9 mouse cellular contexts compared by ENCODE assay signal in genomic region chr15:98805324-98806040, GRCm38 (mm10). TPM values are rescaled to one million over a fixed set of nuclear protein-coding genes. Genes with fewer than 3 reads are reported as not detected.
DNase-seq lines count a peak whose midpoint lies in the region; ATAC-seq and TF ChIP-seq lines count a peak whose summit lies in the region.
"Had no signal": no experiment of that assay in that cellular context is flagged by ENCODE, and none has a peak within 500 bp of the region (broad histone marks: within the 10 kb centered on the region; RNA-seq: fewer than 3 reads in every experiment).

No protein-coding gene starts in this region.

- 3% methylated on average over 63 of the region's 64 CpGs for WGBS in cerebellum, adult 2 months
- 0% methylated on average over 62 of the region's 64 CpGs for WGBS in hindbrain, embryonic 11.5 days

- no peak for TF ChIP-seq POLR2A in cerebellum, adult 2 months (IDR thresholded peaks at IDR 0.05; ENCODE audit: borderline replicate concordance, insufficient read depth, low read length)

- peaks cover 0 to 14% of the 10 kb centered on the region in 2 experiments; a peak in 2 of 4 replicates for H3K4me1 ChIP-seq in ES-E14 (ENCODE audit: control insufficient read depth in 2 of 2, insufficient read depth in 2 of 2, low read length in 2 of 2, poor library complexity in 1 of 2)
- H3K4me1 ChIP-seq in cerebellum, adult 2 months (ENCODE audit: control insufficient read depth, insufficient read depth, low read length) = peaks cover 6% of the 10 kb centered on the region; the same call in 1 of the 2 replicates
- peaks cover 19% of the 10 kb centered on the region for H3K4me1 ChIP-seq in hindbrain, embryonic 11.5 days (replicated peaks; ENCODE audit: control insufficient read depth, insufficient read depth, low read length)

- TF ChIP-seq CTCF in cerebellum, adult 2 months (IDR thresholded peaks at IDR 0.05; ENCODE audit: borderline replicate concordance, insufficient read depth, low read depth, low read length) = peak; percentile 45; the same call in 1 of the 2 replicates

- peaks cover 3% of the 10 kb centered on the region; the same call in 1 of the 2 replicates for H3K27me3 ChIP-seq in cerebellum, adult 2 months (ENCODE audit: control insufficient read depth, insufficient read depth, low read length)
- peaks cover 96% of the 10 kb centered on the region for H3K27me3 ChIP-seq in hindbrain, embryonic 11.5 days (ENCODE audit: control insufficient read depth, insufficient read depth, low read length)

- H3K9me3 ChIP-seq in ES-E14 (ENCODE audit: control insufficient read depth, insufficient read depth, low read depth, low read length) = no peaks in the 10 kb centered on the region
- no peaks in the 10 kb centered on the region for H3K9me3 ChIP-seq in hindbrain, embryonic 11.5 days (ENCODE audit: control insufficient read depth, low read length)

- in situ Hi-C loops in ES-E14 (cut with MboI; ENCODE audit: low sequenced_read_pairs in 2 of 2, unreplicated experiment in 2 of 2) = no loop called here

- no peak for DNase-seq in ES-E14 (ENCODE audit: low read depth, low spot score)
- DNase-seq in cerebellum, adult 2 months = peak; percentile 65 to 72
- peak; percentile 87 for DNase-seq in hindbrain, embryonic 11.5 days (ENCODE audit: low spot score)
- DNase-seq in layer of hippocampus, postnatal 14 days (ENCODE audit: low spot score in 2 of 2) = peak; percentile 76 to 77
- peak; percentile 90 for DNase-seq in lung, postnatal 10 days
- peak; percentile 73 for DNase-seq in ovary, postnatal 36 days (ENCODE audit: low spot score)
- peak; percentile 48 for DNase-seq in yolk sac, embryonic 10.5 days (ENCODE audit: low spot score)

- ATAC-seq in frontal cortex, adult (ENCODE audit: low TSS enrichment) = peak; percentile 26; the same call in 1 of the 2 replicates
- ATAC-seq in hindbrain, embryonic 11.5 days (ENCODE audit: low FRiP score) = peak; percentile 58; the same call in 1 of the 2 replicates

- H3K27ac ChIP-seq in ES-E14 (ENCODE audit: insufficient read depth, low read depth, low read length, poor library complexity, severe bottlenecking) = no peak overlapping the region
- no peak overlapping the region for H3K27ac ChIP-seq in cerebellum, adult 2 months (ENCODE audit: insufficient read depth, low read length)
- no peak overlapping the region for H3K27ac ChIP-seq in hindbrain, embryonic 11.5 days (ENCODE audit: low read depth, low read length)

- H3K4me3 ChIP-seq in ES-E14 (ENCODE audit: insufficient read depth in 1 of 2, low read depth in 1 of 2, low read length in 2 of 2, poor library complexity in 1 of 2, severe bottlenecking in 1 of 2) = peak overlapping the region; percentile 45 to 47
- peak overlapping the region; percentile 46 for H3K4me3 ChIP-seq in cerebellum, adult 2 months (replicated peaks; ENCODE audit: insufficient read depth, low read depth, low read length)
- peak overlapping the region; percentile 33 for H3K4me3 ChIP-seq in hindbrain, embryonic 11.5 days (ENCODE audit: low read depth, low read length)

- H3K36me3 ChIP-seq in ES-E14 (ENCODE audit: control insufficient read depth, insufficient read depth, low read length, poor library complexity, severe bottlenecking) = no peaks in the 10 kb centered on the region
- H3K36me3 ChIP-seq in hindbrain, embryonic 11.5 days (ENCODE audit: control insufficient read depth, insufficient read depth, low read length) = no peaks in the 10 kb centered on the region

- peak overlapping the region; percentile 37 for H3K9ac ChIP-seq in ES-E14 (ENCODE audit: insufficient read depth, low read depth, low read length, poor library complexity, severe bottlenecking)
- H3K9ac ChIP-seq in hindbrain, embryonic 11.5 days (ENCODE audit: low read depth, low read length) = peak overlapping the region; percentile 44; the same call in 1 of the 2 replicates

- H3K4me2 ChIP-seq in hindbrain, embryonic 11.5 days (replicated peaks; ENCODE audit: low read depth, low read length) = peak overlapping the region; percentile 64

TF ChIP-seq in ES-E14, 5 proteins besides CTCF, POLR2A, EP300 and RAD21:
- TF ChIP-seq MAFK (IDR thresholded peaks at IDR 0.05; ENCODE audit: insufficient read depth, low read depth, low read length) (no peak), CHD2 (IDR thresholded peaks at IDR 0.05; ENCODE audit: low read depth, low read length) (no peak), ZNF384 (IDR thresholded peaks at IDR 0.05; ENCODE audit: low read depth, low read length) (no peak), HCFC1 (IDR thresholded peaks at IDR 0.05; ENCODE audit: borderline replicate concordance, insufficient read depth, low read length) (no peak), ZC3H11A (IDR thresholded peaks at IDR 0.05; ENCODE audit: borderline replicate concordance, low read depth, low read length) (no peak)

RNA-seq across cellular contexts. Expression of gene Ddn, which starts 3.8 kb away (rescaled TPM):
- total RNA-seq in ES-E14 (2012; rRNA removed) = 0.11 and 0.22 TPM in 2 replicates
- polyA plus RNA-seq in cerebellum, adult 2 months (2012; rRNA removed) = 1.0 and 1.3 TPM in 2 replicates
- 0.35 and 0.60 TPM in 2 replicates for polyA plus RNA-seq in hindbrain, embryonic 11.5 days (2014; fragmentation: Nextera tagmentation; extraction: Ambion mirVana)
- total RNA-seq in layer of hippocampus, postnatal 14 days (2021) = 100 to 1,000 TPM; 747 to 793 TPM

RNA-seq across cellular contexts. Expression of gene Wnt1, which starts 15.8 kb away (rescaled TPM):
- not detected in 2 replicates for total RNA-seq in ES-E14 (2012; rRNA removed)
- polyA plus RNA-seq in cerebellum, adult 2 months (2012; rRNA removed) = not detected in 2 replicates
- 8.0 and 9.5 TPM in 2 replicates for polyA plus RNA-seq in hindbrain, embryonic 11.5 days (2014; fragmentation: Nextera tagmentation; extraction: Ambion mirVana)
- total RNA-seq in layer of hippocampus, postnatal 14 days (2021) = not detected
- total RNA-seq: adrenal gland, postnatal 4 days had no signal

RNA-seq across cellular contexts. Expression of gene Prkag1, which starts 25.8 kb away (rescaled TPM):
- 36.6 and 54.7 TPM in 2 replicates for total RNA-seq in ES-E14 (2012; rRNA removed)
- 90.3 and 93.6 TPM in 2 replicates for polyA plus RNA-seq in cerebellum, adult 2 months (2012; rRNA removed)
- 65.9 and 70.6 TPM in 2 replicates for polyA plus RNA-seq in hindbrain, embryonic 11.5 days (2014; fragmentation: Nextera tagmentation; extraction: Ambion mirVana)
- 10 to 100 TPM; 44.5 to 46.2 TPM for total RNA-seq in layer of hippocampus, postnatal 14 days (2021)

RNA-seq across cellular contexts. Expression of gene Wnt10b, which starts 27.5 kb away (rescaled TPM):
- total RNA-seq in ES-E14 (2012; rRNA removed) = 1.1 and 1.3 TPM in 2 replicates
- polyA plus RNA-seq in cerebellum, adult 2 months (2012; rRNA removed) = 0.15 and 0.22 TPM in 2 replicates
- 0.54 and 0.57 TPM in 2 replicates for polyA plus RNA-seq in hindbrain, embryonic 11.5 days (2014; fragmentation: Nextera tagmentation; extraction: Ambion mirVana)
- total RNA-seq in layer of hippocampus, postnatal 14 days (2021) = under 1 TPM; 0.41 to 0.48 TPM

RNA-seq across cellular contexts. Expression of gene Arf3, which starts 42.5 kb away (rescaled TPM):
- total RNA-seq in ES-E14 (2012; rRNA removed) = 26.2 and 41.2 TPM in 2 replicates
- polyA plus RNA-seq in cerebellum, adult 2 months (2012; rRNA removed) = 202 and 210 TPM in 2 replicates
- polyA plus RNA-seq in hindbrain, embryonic 11.5 days (2014; fragmentation: Nextera tagmentation; extraction: Ambion mirVana) = 32.3 and 33.2 TPM in 2 replicates
- total RNA-seq in layer of hippocampus, postnatal 14 days (2021) = 100 to 1,000 TPM; 791 to 794 TPM

Comparison
In these comparisons a context has a peak if more than half of its experiments do, and no peak if none do; other contexts are left out.
1. RNA of gene Ddn, which starts 3.8 kb away (total RNA-seq): 747 to 793 TPM in layer of hippocampus, postnatal 14 days; 0.11 to 0.22 TPM in ES-E14; every median in the first group is over 100 times any median in the second.
2. Peak in every context shown above with its lines, with median percentiles within 50 percentile points of each other: H3K4me3 ChIP-seq.